Mouse (Mus musculus): ENCODE data around the gene B4galnt4.
"Not testable (repeated sequence)": the region's sequence is repeated elsewhere in the genome, so short reads cannot be mapped to it uniquely, and the experiment has no call there.

DNA sequence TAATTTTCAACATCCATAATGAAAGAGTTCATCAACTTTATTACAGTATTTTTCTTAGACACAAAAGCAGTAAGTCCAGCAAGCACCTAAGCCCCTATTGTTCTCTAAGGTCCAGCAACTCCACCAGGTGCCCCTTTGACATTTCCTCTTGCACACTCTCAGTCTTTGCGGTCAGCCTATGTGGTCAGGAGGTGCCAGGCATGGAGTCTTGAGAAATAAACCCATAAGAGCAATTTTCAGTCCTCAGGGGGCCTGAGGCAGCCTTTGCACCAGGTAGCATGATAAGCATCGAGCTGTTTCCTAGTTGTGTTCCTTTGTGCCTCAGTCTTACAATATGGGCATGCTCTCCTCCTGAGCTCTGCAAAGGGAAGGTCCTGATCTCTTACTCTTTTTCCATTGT is 24.3 kb upstream of the B4galnt4 start:
- not testable (repeated sequence) for TF ChIP-seq CTCF, POLR2A (IDR thresholded peaks at IDR 0.05; ENCODE audit: insufficient read depth, low read depth, low read length)
